Mouse (Mus musculus) CH12.LX (cell line): Measurements from ENCODE around the gene Gopc. TPM values are rescaled to one million over a fixed set of nuclear protein-coding genes. Genes with fewer than 3 reads are reported as not detected.

Experiments
- DNase-seq: peaks from one replicate; pipeline ENCODE4 v3.0.0-alpha.2; 2013; ENCODE audit errors: extremely low read depth
- H3K27ac ChIP-seq: 2 replicates; pipeline ENCODE4 v1.5.1; 2012; ENCODE audit warnings: low read depth, mild to moderate bottlenecking, control low read depth, moderate library complexity; ENCODE audit not compliant: insufficient read depth
- H3K27me3 ChIP-seq: replicated peaks from 2 replicates; pipeline ENCODE3; 2012; ENCODE audit warnings: inconsistent platforms
- H3K36me3 ChIP-seq, 2 experiments: replicated peaks in 1 of 2; 2 replicates each; pipeline versions ENCODE3 to v1.6.1; 2012; ENCODE audit warnings: inconsistent platforms in 1 of 2, low read length in 1 of 2, mild to moderate bottlenecking in 1 of 2, mixed read lengths in 1 of 2, moderate library complexity in 1 of 2; ENCODE audit not compliant: control insufficient read depth in 1 of 2, insufficient read depth in 1 of 2
- H3K4me1 ChIP-seq, 2 experiments: 2 replicates each; pipeline ENCODE4 v1.6.1; 2012; ENCODE audit warnings: inconsistent platforms in 1 of 2, moderate library complexity in 1 of 2; ENCODE audit not compliant: insufficient read depth in 2 of 2, control insufficient read depth in 1 of 2
- H3K4me2 ChIP-seq: 2 replicates; pipeline ENCODE4 v1.6.1; 2012; ENCODE audit warnings: low read depth, mild to moderate bottlenecking, control low read depth; ENCODE audit not compliant: poor library complexity, insufficient read depth, severe bottlenecking
- H3K4me3 ChIP-seq, 3 experiments: fragments of 150-350 bp in 1 of 3; sonication (generic) in 1 of 3; replicated peaks in 1 of 3; 2 replicates each; pipeline versions ENCODE3 to v1.5.1; 2011 to 2012; ENCODE audit warnings: low read depth in 2 of 3, low read length in 2 of 3, mild to moderate bottlenecking in 2 of 3, moderate library complexity in 2 of 3, control low read depth in 1 of 3, improper control_type of control experiment in 1 of 3, inconsistent platforms in 1 of 3, mixed read lengths in 1 of 3; ENCODE audit not compliant: poor library complexity in 1 of 3
- H3K79me2 ChIP-seq: replicated peaks from 2 replicates; pipeline ENCODE4 v1.6.1; 2012; ENCODE audit warnings: mild to moderate bottlenecking, moderate library complexity; ENCODE audit not compliant: control insufficient read depth, poor library complexity, insufficient read depth, severe bottlenecking; ENCODE audit errors: extremely low read depth
- H3K9ac ChIP-seq: 2 replicates; pipeline ENCODE4 v1.6.1; 2012; ENCODE audit warnings: low read depth, mild to moderate bottlenecking, control low read depth, moderate library complexity; ENCODE audit not compliant: insufficient read depth
- H3K9me3 ChIP-seq: replicated peaks from 2 replicates; pipeline ENCODE3; 2012; ENCODE audit warnings: low read length, inconsistent platforms, mixed read lengths
- BHLHE40 ChIP-seq: IDR thresholded peaks from 2 replicates; pipeline ENCODE4 v1.6.1; 2011; ENCODE audit warnings: mild to moderate bottlenecking, low read depth, low read length, improper control_type of control experiment
- CTCF ChIP-seq, 2 experiments: IDR thresholded peaks in 1 of 2; conservative IDR thresholded peaks in 1 of 2; 2 replicates each; pipeline ENCODE4 v1.5.1; 2011 to 2012; ENCODE audit warnings: low read depth in 2 of 2, low read length in 2 of 2, improper control_type of control experiment in 1 of 2, inconsistent platforms in 1 of 2, mild to moderate bottlenecking in 1 of 2, moderate library complexity in 1 of 2
- ELF1 ChIP-seq: IDR thresholded peaks from 2 replicates; pipeline ENCODE4 v1.6.1; 2014; ENCODE audit warnings: low read depth, mild to moderate bottlenecking, inconsistent platforms, low read length, improper control_type of control experiment
- ETS1 ChIP-seq: conservative IDR thresholded peaks from 2 replicates; pipeline ENCODE4 v1.6.1; 2012; ENCODE audit warnings: low read depth, mild to moderate bottlenecking, inconsistent platforms, low read length, improper control_type of control experiment, moderate library complexity
- GABPA ChIP-seq: IDR thresholded peaks from 2 replicates; pipeline ENCODE4 v1.6.1; 2012; ENCODE audit warnings: low read depth, low read length, improper control_type of control experiment, inconsistent platforms; ENCODE audit not compliant: insufficient replicate concordance
- HCFC1 ChIP-seq: IDR thresholded peaks from 2 replicates; pipeline ENCODE4 v1.6.1; 2012; ENCODE audit warnings: low read depth, mild to moderate bottlenecking, inconsistent platforms, low read length, improper control_type of control experiment
- KAT2A ChIP-seq: IDR thresholded peaks from 2 replicates; pipeline ENCODE4 v1.6.1; 2012; ENCODE audit warnings: low read length, improper control_type of control experiment, inconsistent platforms; ENCODE audit not compliant: insufficient replicate concordance
- MEF2A ChIP-seq: IDR thresholded peaks from 2 replicates; pipeline ENCODE4 v1.6.1; 2014; ENCODE audit warnings: low read depth, mild to moderate bottlenecking, inconsistent platforms, low read length, improper control_type of control experiment, borderline replicate concordance
- MXI1 ChIP-seq: IDR thresholded peaks from 2 replicates; pipeline ENCODE4 v1.6.1; 2011; ENCODE audit warnings: mild to moderate bottlenecking, low read depth, low read length, improper control_type of control experiment
- MYC ChIP-seq: IDR thresholded peaks from 2 replicates; pipeline ENCODE4 v1.6.1; 2011; ENCODE audit warnings: low read depth, mild to moderate bottlenecking, improper control_type of control experiment, low read length
- PAX5 ChIP-seq: IDR thresholded peaks from 2 replicates; pipeline ENCODE4 v1.6.1; 2012; ENCODE audit warnings: low read length, inconsistent platforms, mixed read lengths
- POLR2A ChIP-seq: IDR thresholded peaks from 2 replicates; pipeline ENCODE4 v1.6.1; 2011; ENCODE audit warnings: low read depth, mild to moderate bottlenecking, improper control_type of control experiment, low read length
- POLR2AphosphoS2 ChIP-seq: IDR thresholded peaks from 2 replicates; pipeline ENCODE4 v1.6.1; 2011; ENCODE audit warnings: low read depth, low read length, improper control_type of control experiment
- RCOR1 ChIP-seq: conservative IDR thresholded peaks from 2 replicates; pipeline ENCODE4 v1.6.1; 2012; ENCODE audit warnings: low read depth, mild to moderate bottlenecking, inconsistent platforms, low read length, improper control_type of control experiment
- SIN3A ChIP-seq: IDR thresholded peaks from 2 replicates; pipeline ENCODE4 v1.6.1; 2012; ENCODE audit warnings: low read length, improper control_type of control experiment, inconsistent platforms
- TBP ChIP-seq: conservative IDR thresholded peaks from 2 replicates; pipeline ENCODE4 v1.6.1; 2011; ENCODE audit warnings: low read depth, low read length, improper control_type of control experiment
- TCF12 ChIP-seq: IDR thresholded peaks from 2 replicates; pipeline ENCODE4 v1.6.1; 2014; ENCODE audit warnings: low read depth, mild to moderate bottlenecking, inconsistent platforms, low read length, improper control_type of control experiment
- USF1 ChIP-seq: IDR thresholded peaks from 2 replicates; pipeline ENCODE4 v1.6.1; 2014; ENCODE audit warnings: low read depth, mild to moderate bottlenecking, inconsistent platforms, low read length, improper control_type of control experiment
- USF2 ChIP-seq: conservative IDR thresholded peaks from 2 replicates; pipeline ENCODE4 v1.6.1; 2011; ENCODE audit warnings: low read depth, low read length, improper control_type of control experiment
- ZC3H11A ChIP-seq: IDR thresholded peaks from 2 replicates; pipeline ENCODE4 v1.6.1; 2012; ENCODE audit warnings: low read depth, mild to moderate bottlenecking, inconsistent platforms, low read length, improper control_type of control experiment
- ZKSCAN1 ChIP-seq: IDR thresholded peaks from 2 replicates; pipeline ENCODE4 v1.6.1; 2012; ENCODE audit warnings: low read depth, inconsistent platforms, low read length, improper control_type of control experiment, borderline replicate concordance
- ZNF384 ChIP-seq: IDR thresholded peaks from 2 replicates; pipeline ENCODE4 v1.6.1; 2012; ENCODE audit warnings: low read depth, low read length, improper control_type of control experiment, inconsistent platforms
- dilution Hi-C: fragments of 300-500 bp; cut with MboI; formaldehyde crosslinking; loops from 2 replicates; pipeline ENCODE4 v1.14.3; 2020; ENCODE audit warnings: low sequenced_read_pairs; ENCODE audit not compliant: extremely low pct_unique_long_range_greater_than_20kb, extremely low pct_ligation_motif_present
- in situ Hi-C: fragments of 300-500 bp; cut with MboI; formaldehyde crosslinking; loops from 3 replicates; pipeline ENCODE4 v1.14.3; 2019; ENCODE audit warnings: low sequenced_read_pairs, low pct_ligation_motif_present, low pct_unique_long_range_greater_than_20kb, mixed read lengths
- polyA plus RNA-seq: library from polyadenylated mRNA; unstranded; fragments of >175 nt; gene quantifications from 2 replicates; pipeline ENCODE4 v1.2.1, GENCODE M21; 2012; ENCODE audit warnings: low read depth; ENCODE audit not compliant: insufficient read length
- total RNA-seq, 2 experiments: library from RNA; depleted of rRNA; stranded (reverse); fragments of 300-350 nt in 1 of 2; fragments of >200 nt in 1 of 2; gene quantifications; 2 replicates each; pipeline ENCODE4 v1.2.3; 2012 to 2014

Gopc gene
- total and polyA plus RNA-seq, 3 experiments: 9.8 to 17.6 (median 13.1) TPM

- TF ChIP-seq SIN3A: no peak
- no peak for TF ChIP-seq MXI1
- no peak for TF ChIP-seq POLR2AphosphoS2
- TF ChIP-seq ETS1: no peak
- TF ChIP-seq ZC3H11A: no peak
- no peak for TF ChIP-seq GABPA
- no peak for TF ChIP-seq POLR2A
- TF ChIP-seq ZKSCAN1: no peak
- TF ChIP-seq BHLHE40: no peak
- TF ChIP-seq CTCF (conservative IDR thresholded peaks at IDR 0.05 in 1 of 2, IDR thresholded peaks at IDR 0.05 in 1 of 2; ENCODE audit: low read depth in 2 of 2, low read length in 2 of 2): no peak
- no peaks in the 10 kb centered on the region for H3K27me3 ChIP-seq
Observed at GRCm38 (mm10) chr10:52405160-52405559, 23.2 kb upstream of the Gopc start.

GRCm38 (mm10) chr10:52399722-52400121 lies 17.8 kb upstream of the Gopc start:
- Histone ChIP-seq H3K79me2 (no peaks in the 10 kb centered on the region), H3K27me3 (no peaks in the 10 kb centered on the region), H3K9me3 (no peaks in the 10 kb centered on the region), H3K4me3 (no peak overlapping the region), H3K4me2 (no peak overlapping the region), H3K27ac (no peak overlapping the region), H3K4me1 (no peaks in the 10 kb centered on the region), H3K9ac (no peak overlapping the region), H3K36me3 (no peaks in the 10 kb centered on the region)
- TF ChIP-seq MXI1 (no peak), PAX5 (no peak), ELF1 (no peak), MYC (no peak), ZKSCAN1 (no peak), KAT2A (no peak), ETS1 (no peak), USF1 (no peak), MEF2A (no peak), ZNF384 (no peak), TCF12 (no peak), USF2 (no peak), RCOR1 (no peak), HCFC1 (no peak), TBP (no peak)
- in situ Hi-C loops: loop anchor here (25.0 kb wide), 1 partner anchor 287 kb away; no protein-coding TSS in a partner anchor
- dilution Hi-C loops: no loop called here
- DNase-seq: no peak

More at GRCm38 (mm10) chr10:52405160-52405559, 23.2 kb upstream of the Gopc start:
- no peak overlapping the region for H3K9ac ChIP-seq
- H3K4me2 ChIP-seq: no peak overlapping the region
- no peak for DNase-seq
- dilution Hi-C loops: no loop called here
- H3K9me3 ChIP-seq: no peaks in the 10 kb centered on the region
- in situ Hi-C loops: no loop called here
- no peaks in the 10 kb centered on the region for H3K4me1 ChIP-seq
- no peak overlapping the region for H3K4me3 ChIP-seq
- H3K27ac ChIP-seq: no peak overlapping the region
- no peaks in the 10 kb centered on the region for H3K79me2 ChIP-seq
- H3K36me3 ChIP-seq: no peaks in the 10 kb centered on the region
